Mouse (Mus musculus): ENCODE results near the gene AC153137.1. TPM values are rescaled to one million over a fixed set of nuclear protein-coding genes. Genes with fewer than 3 reads are reported as not detected.

AC153137.1 gene
- total and polyA plus RNA-seq, 3 experiments = not detected

Other genes starting within 250 kb of the AC153137.1 start
- gene Phf3, start 104.0 kb downstream of the AC153137.1 start, total RNA-seq (2012; rRNA removed) = 32.5 and 41.1 TPM in 2 replicates
- 100 to 1,000 TPM in 1 of 2 experiments, 10 to 100 TPM in 1; 50.6 to 606 TPM for gene Phf3, start 104.0 kb downstream of the AC153137.1 start, polyA plus RNA-seq (2012; ENCODE audit: insufficient read depth in 1 of 2, insufficient read length in 2 of 2, low read depth in 1 of 2, low replicate concordance in 2 of 2, missing spikeins in 1 of 2)
- not detected in 2 replicates for gene Lgsn, start 198.4 kb upstream of the AC153137.1 start, total RNA-seq (2012; rRNA removed)
- gene Lgsn, start 198.4 kb upstream of the AC153137.1 start, polyA plus RNA-seq (2012; ENCODE audit: insufficient read depth in 1 of 2, insufficient read length in 2 of 2, low read depth in 1 of 2, low replicate concordance in 2 of 2, missing spikeins in 1 of 2) = not detected
- not detected in 2 replicates for gene 4931428L18Rik, start 244.7 kb upstream of the AC153137.1 start, total RNA-seq (2012; rRNA removed)
- not detected for gene 4931428L18Rik, start 244.7 kb upstream of the AC153137.1 start, polyA plus RNA-seq (2012; ENCODE audit: insufficient read depth in 1 of 2, insufficient read length in 2 of 2, low read depth in 1 of 2, low replicate concordance in 2 of 2, missing spikeins in 1 of 2)
- not detected in 2 replicates for gene Pih1d3, start 244.9 kb upstream of the AC153137.1 start, total RNA-seq (2012; rRNA removed)
- gene Pih1d3, start 244.9 kb upstream of the AC153137.1 start, polyA plus RNA-seq (2012; ENCODE audit: insufficient read depth in 1 of 2, insufficient read length in 2 of 2, low read depth in 1 of 2, low replicate concordance in 2 of 2, missing spikeins in 1 of 2) = not detected

Measured in MEL (cell line).